Mouse (Mus musculus): ENCODE results near the gene Gm10666. TPM values are rescaled to one million over a fixed set of nuclear protein-coding genes. Genes with fewer than 3 reads are reported as not detected.

Gm10666 gene
- polyA plus RNA-seq (2012; rRNA removed): not detected in 2 replicates

GRCm38 (mm10) chr7:22134641-22135040 lies at the start of gene Gm10666:
TSS of gene Gm10666 (minus strand) at chr7:22134741.

GRCm38 (mm10) chr7:22163935-22164334 lies 29.4 kb upstream of the Gm10666 start, which contains the start of gene Vmn1r142:
TSS of gene Vmn1r142 (minus strand) at chr7:22164035.

GRCm38 (mm10) chr7:22118145-22118544 lies 16.4 kb downstream of the Gm10666 start, which contains the start of gene Gm16451:
TSS of gene Gm16451 (minus strand) at chr7:22118245.

Other genes with a start within 250 kb of the Gm10666 start
- not detected in 2 replicates for gene Gm5891, start 213.4 kb downstream of the Gm10666 start, polyA plus RNA-seq (2012; rRNA removed)
- gene Vmn1r137, start 140.2 kb downstream of the Gm10666 start, polyA plus RNA-seq (2012; rRNA removed): not detected in 2 replicates
- gene Vmn1r138, start 105.8 kb downstream of the Gm10666 start, polyA plus RNA-seq (2012; rRNA removed): not detected in 2 replicates
- gene Gm6176, start 78.4 kb downstream of the Gm10666 start, polyA plus RNA-seq (2012; rRNA removed): not detected in 2 replicates
- gene Vmn1r139, start 65.7 kb downstream of the Gm10666 start, polyA plus RNA-seq (2012; rRNA removed): not detected in 2 replicates
- gene Gm16451, start 16.5 kb downstream of the Gm10666 start, polyA plus RNA-seq (2012; rRNA removed): not detected in 2 replicates
- not detected in 2 replicates for gene Vmn1r142, start 29.3 kb upstream of the Gm10666 start, polyA plus RNA-seq (2012; rRNA removed)
- gene Vmn1r143, start 54.6 kb upstream of the Gm10666 start, polyA plus RNA-seq (2012; rRNA removed): not detected in 2 replicates
- not detected in 2 replicates for gene Gm8653, start 66.5 kb upstream of the Gm10666 start, polyA plus RNA-seq (2012; rRNA removed)
- not detected in 2 replicates for gene Gm8453, start 94.7 kb upstream of the Gm10666 start, polyA plus RNA-seq (2012; rRNA removed)
- gene Gm4187, start 195.0 kb upstream of the Gm10666 start, polyA plus RNA-seq (2012; rRNA removed): not detected in 2 replicates
- not detected in 2 replicates for gene Gm8660, start 236.3 kb upstream of the Gm10666 start, polyA plus RNA-seq (2012; rRNA removed)

All from liver, embryonic 18 days (tissue).